Mouse (Mus musculus) bone marrow, adult 2 months (tissue): ENCODE measurements at regions not wholly inside any gene's neighbourhood (a gene's known extent, or its start where the extent isn't known, plus 50 kb on each side); places are given as distances from the start of the nearest gene placed in this dataset.

Experiments used
- CTCF ChIP-seq: fragments of 200-500 bp; IDR thresholded peaks from 2 replicates; pipeline ENCODE4 v1.5.1; 2011; ENCODE audit warnings: low read length, control low read depth; ENCODE audit not compliant: control insufficient read depth, insufficient read depth
- POLR2A ChIP-seq: fragments of 200-500 bp; IDR thresholded peaks from 2 replicates; pipeline ENCODE4 v1.6.1; 2011; ENCODE audit warnings: low read depth, mild to moderate bottlenecking, control low read depth, low read length, borderline replicate concordance; ENCODE audit not compliant: control insufficient read depth

DNA sequence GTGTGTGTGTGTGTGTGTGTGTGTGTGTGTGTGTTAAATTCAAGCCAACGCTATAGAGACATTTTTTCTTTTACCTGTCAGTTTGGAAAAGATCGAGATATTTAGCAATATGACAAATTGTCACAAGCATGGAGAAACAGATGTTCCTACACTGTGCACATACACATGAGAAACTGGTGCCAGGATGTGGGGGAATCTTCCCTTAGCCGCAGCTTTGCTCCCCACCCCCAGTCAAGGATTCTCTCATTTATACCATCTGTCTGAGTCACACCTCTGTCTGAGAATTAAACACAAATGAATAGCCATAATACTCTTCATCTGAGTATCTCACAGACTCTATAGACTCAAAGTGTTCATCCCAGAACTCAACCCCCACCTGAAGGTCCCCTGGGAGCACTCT, 159.9 kb downstream of the Ibtk start:
- TF ChIP-seq CTCF, result no peak
- no peak for TF ChIP-seq POLR2A
